Mouse (Mus musculus): ENCODE results near the gene Nmrk1. TPM values are rescaled to one million over a fixed set of nuclear protein-coding genes. Genes with fewer than 3 reads are reported as not detected.
"Not testable (repeated sequence)": the region's sequence is repeated elsewhere in the genome, so short reads cannot be mapped to it uniquely, and the experiment has no call there.

Nmrk1 gene
- total RNA-seq (2014; rRNA removed) = 3.0 and 3.6 TPM in 2 replicates
- 2.1 and 4.8 TPM in 2 replicates for polyA plus RNA-seq (2015; fragmentation: Nextera tagmentation; extraction: Ambion mirVana)

DNA sequence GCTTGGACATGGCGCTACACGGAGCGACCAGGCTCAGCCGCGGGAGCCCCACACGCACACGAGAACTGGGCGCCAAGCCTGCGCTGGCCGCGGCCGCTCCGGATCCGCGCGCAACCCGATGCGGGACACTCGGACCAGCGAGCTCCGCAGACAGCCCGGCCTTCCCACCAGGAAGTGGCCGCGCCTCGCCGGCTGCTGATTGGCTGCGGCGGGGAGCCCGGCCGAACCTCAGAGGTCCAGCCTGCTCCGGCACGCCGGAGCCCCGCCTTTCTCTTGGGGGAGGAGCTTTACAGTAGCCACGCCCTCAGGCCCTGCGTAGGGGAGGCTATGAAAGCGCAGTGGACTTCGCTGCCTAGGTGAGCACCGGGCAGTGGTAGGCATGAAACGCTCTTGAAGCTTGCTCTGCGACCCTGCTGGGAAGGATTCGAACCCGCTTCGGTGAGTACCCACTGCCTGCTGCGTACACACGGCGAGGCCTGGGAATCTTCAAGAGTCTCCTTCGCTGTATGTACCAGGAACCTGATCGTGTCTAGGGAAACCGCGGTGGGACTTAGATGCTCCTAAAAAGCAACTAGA, at the start of gene Nmrk1, which contains the start of gene Ostf1:
Nmrk1 (plus strand) TSS at position 307 of the 576 bp plus-strand sequence.
Ostf1 (minus strand) TSS at position 180 of the 576 bp plus-strand sequence.
- DNase-seq (peak; percentile 89), ATAC-seq (peak; percentile 98)
- peak within 1 kb of the TSS; percentile 50; the same call in 1 of the 2 replicates for H3K27ac ChIP-seq (ENCODE audit: low read depth, low read length)
- H3K9me3 ChIP-seq (ENCODE audit: low read length) = no peaks in the 10 kb centered on the region
- H3K27me3 ChIP-seq (ENCODE audit: insufficient read depth, low read length) = no peaks in the 10 kb centered on the region
- H3K4me3 ChIP-seq (ENCODE audit: low read depth, low read length) = peak within 1 kb of the TSS; percentile 75
- H3K4me2 ChIP-seq (ENCODE audit: low read depth) = peak within 1 kb of the TSS; percentile 96
- no peaks in the 10 kb centered on the region for H3K36me3 ChIP-seq (ENCODE audit: insufficient read depth)
- peak within 1 kb of the TSS; percentile 57 for H3K9ac ChIP-seq
- no peaks in the 10 kb centered on the region for H3K4me1 ChIP-seq (ENCODE audit: insufficient read depth)
- whole genome bisulfite sequencing = 1% methylated on average over 51 of the region's 51 CpGs
- TF ChIP-seq CTCF (IDR thresholded peaks at IDR 0.05; ENCODE audit: low read depth) = no peak

DNA sequence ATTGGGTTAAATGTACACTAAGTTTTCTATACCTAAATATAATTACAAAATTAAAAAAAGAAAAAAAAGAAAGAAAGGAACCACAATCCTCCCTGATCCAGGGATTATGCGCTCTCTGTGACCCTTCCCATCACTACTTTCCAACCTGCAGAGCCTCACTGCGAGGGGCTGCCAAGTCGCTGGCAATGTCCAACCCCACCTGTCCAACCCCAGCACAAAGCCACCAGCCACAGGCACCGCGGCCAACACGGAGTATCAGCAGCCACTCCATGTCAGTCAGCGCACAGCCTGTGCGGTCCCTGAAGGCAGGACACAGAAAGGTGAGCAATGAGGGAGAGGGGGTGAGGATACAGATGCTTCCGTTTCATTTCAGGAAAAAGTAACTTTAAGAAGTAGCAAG, 49.5 kb upstream of the Nmrk1 start:
- no peaks in the 10 kb centered on the region for H3K36me3 ChIP-seq (ENCODE audit: insufficient read depth)
- DNase-seq = no peak
- no peak overlapping the region for H3K27ac ChIP-seq (ENCODE audit: low read depth, low read length)
- H3K9me3 ChIP-seq (ENCODE audit: low read length) = no peaks in the 10 kb centered on the region
- no peak overlapping the region for H3K4me3 ChIP-seq (ENCODE audit: low read depth, low read length)
- WGBS = 94% methylated on average over 9 of the region's 9 CpGs
- ATAC-seq = no peak
- H3K9ac ChIP-seq = no peak overlapping the region
- H3K27me3 ChIP-seq (ENCODE audit: insufficient read depth, low read length) = no peaks in the 10 kb centered on the region
- H3K4me1 ChIP-seq (ENCODE audit: insufficient read depth) = no peaks in the 10 kb centered on the region
- H3K4me2 ChIP-seq (ENCODE audit: low read depth) = no peak overlapping the region
- TF ChIP-seq CTCF (IDR thresholded peaks at IDR 0.05; ENCODE audit: low read depth) = no peak

DNA sequence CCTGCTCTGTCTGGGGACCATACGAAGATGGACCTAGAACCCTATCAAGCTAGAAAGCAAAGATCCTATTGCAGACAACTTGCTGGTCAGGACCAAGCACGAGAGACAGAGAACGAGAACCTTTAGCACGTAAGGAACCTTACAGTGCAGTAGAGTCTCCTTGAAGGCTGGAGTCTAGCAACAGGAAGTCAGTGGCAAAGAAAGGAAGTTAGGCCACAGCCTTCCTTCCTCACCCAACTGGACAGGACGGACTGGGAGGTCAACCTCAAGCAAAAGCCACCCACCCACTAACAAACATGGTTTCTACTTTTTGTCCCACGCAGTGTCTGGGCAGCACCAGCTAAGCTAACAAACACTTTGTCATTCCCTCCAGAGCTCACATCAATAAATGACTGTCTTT, 48.9 kb upstream of the Nmrk1 start:
- no peaks in the 10 kb centered on the region for H3K4me1 ChIP-seq (ENCODE audit: insufficient read depth)
- TF ChIP-seq CTCF (IDR thresholded peaks at IDR 0.05; ENCODE audit: low read depth) = no peak
- no peak overlapping the region for H3K27ac ChIP-seq (ENCODE audit: low read depth, low read length)
- H3K36me3 ChIP-seq (ENCODE audit: insufficient read depth) = no peaks in the 10 kb centered on the region
- H3K9me3 ChIP-seq (ENCODE audit: low read length) = no peaks in the 10 kb centered on the region
- no peak for DNase-seq
- no peaks in the 10 kb centered on the region for H3K27me3 ChIP-seq (ENCODE audit: insufficient read depth, low read length)
- H3K9ac ChIP-seq = no peak overlapping the region
- 93% methylated on average over 6 of the region's 6 CpGs for WGBS
- H3K4me3 ChIP-seq (ENCODE audit: low read depth, low read length) = no peak overlapping the region
- no peak for ATAC-seq
- no peak overlapping the region for H3K4me2 ChIP-seq (ENCODE audit: low read depth)

GRCm38 (mm10) chr19:18583706-18584105, 48.0 kb upstream of the Nmrk1 start:
- H3K9me3 ChIP-seq (ENCODE audit: low read length) = no peaks in the 10 kb centered on the region
- 90% methylated on average over 4 of the region's 4 CpGs for WGBS
- no peak for ATAC-seq

DNA sequence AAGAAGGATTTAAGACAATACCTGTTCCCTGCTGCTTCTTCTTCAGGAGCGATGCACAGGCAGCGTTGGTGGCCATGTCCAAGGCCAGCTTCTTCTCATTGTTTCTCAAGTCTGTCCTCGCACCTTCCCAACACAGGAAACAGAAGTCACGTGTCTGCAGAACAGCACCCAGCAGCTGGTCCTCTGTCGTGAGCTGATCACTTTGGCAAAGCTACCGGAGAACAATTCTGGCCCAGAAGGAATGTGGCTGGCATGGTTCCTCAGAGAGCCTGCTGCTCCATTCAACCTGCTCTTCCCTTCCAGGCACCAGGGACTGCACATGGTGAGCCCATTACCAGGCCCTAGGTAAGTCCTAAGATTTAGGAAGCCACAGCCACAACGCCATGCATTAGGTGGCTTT, 47.1 kb upstream of the Nmrk1 start:
- ATAC-seq (no peak), DNase-seq (no peak)
- H3K9me3 ChIP-seq (ENCODE audit: low read length) = no peaks in the 10 kb centered on the region
- 85% methylated on average over 7 of the region's 7 CpGs for WGBS
- H3K9ac ChIP-seq = no peak overlapping the region
- H3K27ac ChIP-seq (ENCODE audit: low read depth, low read length) = no peak overlapping the region
- H3K4me1 ChIP-seq (ENCODE audit: insufficient read depth) = no peaks in the 10 kb centered on the region
- H3K36me3 ChIP-seq (ENCODE audit: insufficient read depth) = no peaks in the 10 kb centered on the region
- H3K27me3 ChIP-seq (ENCODE audit: insufficient read depth, low read length) = no peaks in the 10 kb centered on the region
- H3K4me3 ChIP-seq (ENCODE audit: low read depth, low read length) = no peak overlapping the region
- TF ChIP-seq CTCF (IDR thresholded peaks at IDR 0.05; ENCODE audit: low read depth) = no peak
- no peak overlapping the region for H3K4me2 ChIP-seq (ENCODE audit: low read depth)

More at GRCm38 (mm10) chr19:18583706-18584105, 48.0 kb upstream of the Nmrk1 start:
- no peak overlapping the region for H3K9ac ChIP-seq
- no peaks in the 10 kb centered on the region for H3K27me3 ChIP-seq (ENCODE audit: insufficient read depth, low read length)
- H3K4me3 ChIP-seq (ENCODE audit: low read depth, low read length) = no peak overlapping the region
- no peaks in the 10 kb centered on the region for H3K4me1 ChIP-seq (ENCODE audit: insufficient read depth)
- H3K4me2 ChIP-seq (ENCODE audit: low read depth) = no peak overlapping the region
- no peaks in the 10 kb centered on the region for H3K36me3 ChIP-seq (ENCODE audit: insufficient read depth)
- TF ChIP-seq CTCF (IDR thresholded peaks at IDR 0.05; ENCODE audit: low read depth) = no peak
- no peak for DNase-seq
- H3K27ac ChIP-seq (ENCODE audit: low read depth, low read length) = no peak overlapping the region

- Histone ChIP-seq H3K4me3 (ENCODE audit: low read depth, low read length) (no peak overlapping the region), H3K36me3 (ENCODE audit: insufficient read depth) (no peaks in the 10 kb centered on the region), H3K4me2 (ENCODE audit: low read depth) (no peak overlapping the region), H3K27me3 (ENCODE audit: insufficient read depth, low read length) (no peaks in the 10 kb centered on the region), H3K27ac (ENCODE audit: low read depth, low read length) (no peak overlapping the region), H3K9ac (no peak overlapping the region), H3K9me3 (ENCODE audit: low read length) (no peaks in the 10 kb centered on the region), H3K4me1 (ENCODE audit: insufficient read depth) (no peaks in the 10 kb centered on the region)
- TF ChIP-seq CTCF (IDR thresholded peaks at IDR 0.05; ENCODE audit: low read depth) = no peak
- DNase-seq (no peak), ATAC-seq (no peak)
- WGBS = 88% methylated on average over 9 of the region's 9 CpGs
These were observed 44.6 kb upstream of the Nmrk1 start for GRCm38 (mm10) chr19:18587118-18587517.

- H3K9ac ChIP-seq = no peak overlapping the region
- no peaks in the 10 kb centered on the region for H3K9me3 ChIP-seq (ENCODE audit: low read length)
- ATAC-seq (no peak), DNase-seq (no peak)
- TF ChIP-seq CTCF (IDR thresholded peaks at IDR 0.05; ENCODE audit: low read depth) = peak; percentile 33
- no peak overlapping the region for H3K4me2 ChIP-seq (ENCODE audit: low read depth)
- H3K4me3 ChIP-seq (ENCODE audit: low read depth, low read length) = no peak overlapping the region
- H3K36me3 ChIP-seq (ENCODE audit: insufficient read depth) = no peaks in the 10 kb centered on the region
- no peaks in the 10 kb centered on the region for H3K4me1 ChIP-seq (ENCODE audit: insufficient read depth)
- no peaks in the 10 kb centered on the region for H3K27me3 ChIP-seq (ENCODE audit: insufficient read depth, low read length)
- H3K27ac ChIP-seq (ENCODE audit: low read depth, low read length) = no peak overlapping the region
- 98% methylated on average over 1 of the region's 1 CpGs for WGBS
These were observed 43.5 kb upstream of the Nmrk1 start for GRCm38 (mm10) chr19:18588243-18588642.

- H3K4me2 ChIP-seq (ENCODE audit: low read depth); H3K9ac ChIP-seq; ATAC-seq: not testable (repeated sequence)
These were observed 42.9 kb upstream of the Nmrk1 start for GRCm38 (mm10) chr19:18588801-18589200.

More at GRCm38 (mm10) chr19:18588801-18589200, 42.9 kb upstream of the Nmrk1 start:
- H3K27me3 ChIP-seq (ENCODE audit: insufficient read depth, low read length); H3K9me3 ChIP-seq (ENCODE audit: low read length); H3K27ac ChIP-seq (ENCODE audit: low read depth, low read length); H3K4me1 ChIP-seq (ENCODE audit: insufficient read depth); DNase-seq; H3K4me3 ChIP-seq (ENCODE audit: low read depth, low read length); H3K36me3 ChIP-seq (ENCODE audit: insufficient read depth): not testable (repeated sequence)
- 96% methylated on average over 10 of the region's 10 CpGs for WGBS

All from forebrain, postnatal 0 days (tissue).